Mouse (Mus musculus): ENCODE data around the gene Pramef20.
"Not testable (repeated sequence)": the region's sequence is repeated elsewhere in the genome, so short reads cannot be mapped to it uniquely, and the experiment has no call there.

Gene Pramef20

DNA sequence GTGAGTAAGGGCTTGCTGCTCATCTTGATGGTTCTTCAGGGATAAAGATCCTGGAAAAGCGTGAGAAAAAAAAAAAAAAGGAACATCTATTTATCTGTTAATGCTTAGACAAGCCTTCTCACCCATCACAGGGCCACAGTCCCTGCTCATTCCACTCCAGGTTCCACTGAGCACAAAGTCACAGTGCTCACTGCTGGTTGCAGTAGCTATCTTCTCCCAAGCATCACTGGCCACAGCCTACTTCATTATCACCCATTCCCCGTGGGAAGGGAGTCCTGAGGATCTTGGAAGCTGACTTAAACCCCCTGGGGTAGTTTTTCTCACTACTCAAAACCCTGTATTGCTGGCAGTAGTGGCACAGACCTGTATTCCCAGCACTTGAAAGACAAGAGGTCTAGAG lies at the start of gene Pramef20:
Gene Pramef20 (minus strand): TSS at position 23 of the 400 bp plus-strand sequence.
- no peak for DNase-seq (ENCODE audit: low read depth, low spot score)

DNA sequence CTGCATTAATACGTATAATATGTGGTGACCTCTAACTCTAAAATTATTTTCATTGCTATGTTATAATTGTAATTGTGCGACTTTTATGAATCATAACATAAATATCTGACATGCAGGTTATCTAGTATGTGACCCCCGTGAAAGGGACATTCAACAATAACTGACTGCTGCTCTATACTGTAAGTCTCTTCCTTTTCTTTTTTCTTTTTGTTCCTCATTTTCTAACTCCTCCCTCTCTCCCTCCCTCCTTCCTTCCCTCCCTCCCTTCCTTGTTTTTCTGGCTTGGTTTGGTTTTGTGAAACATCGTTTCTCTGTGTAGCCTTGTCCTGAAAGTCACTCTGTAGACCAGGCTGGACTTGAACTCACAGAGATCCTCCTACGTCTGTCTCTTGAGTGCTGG lies 46.9 kb upstream of the Pramef20 start:
- no peak for DNase-seq (ENCODE audit: low read depth, low spot score)

DNA sequence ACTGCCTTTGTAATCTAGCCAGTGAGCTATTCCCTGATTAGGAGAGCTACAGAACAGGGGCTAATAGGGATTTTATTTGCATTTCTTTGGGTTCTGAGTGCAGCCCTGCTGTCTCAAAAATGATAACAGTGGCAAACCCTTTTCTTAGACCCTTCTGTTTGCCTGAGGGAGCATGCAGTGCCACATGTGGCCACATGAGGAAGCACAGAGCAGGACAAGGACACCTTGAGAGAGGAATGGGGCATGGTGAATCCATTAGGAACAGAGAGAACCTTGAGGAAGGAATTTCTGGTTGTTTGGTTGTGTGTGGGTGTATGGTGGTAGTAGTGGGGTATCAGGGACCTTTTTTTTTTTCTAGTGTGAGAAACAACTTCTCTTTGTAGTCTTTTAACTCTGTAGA lies 42.9 kb upstream of the Pramef20 start:
- DNase-seq (ENCODE audit: low read depth, low spot score) = no peak

DNA sequence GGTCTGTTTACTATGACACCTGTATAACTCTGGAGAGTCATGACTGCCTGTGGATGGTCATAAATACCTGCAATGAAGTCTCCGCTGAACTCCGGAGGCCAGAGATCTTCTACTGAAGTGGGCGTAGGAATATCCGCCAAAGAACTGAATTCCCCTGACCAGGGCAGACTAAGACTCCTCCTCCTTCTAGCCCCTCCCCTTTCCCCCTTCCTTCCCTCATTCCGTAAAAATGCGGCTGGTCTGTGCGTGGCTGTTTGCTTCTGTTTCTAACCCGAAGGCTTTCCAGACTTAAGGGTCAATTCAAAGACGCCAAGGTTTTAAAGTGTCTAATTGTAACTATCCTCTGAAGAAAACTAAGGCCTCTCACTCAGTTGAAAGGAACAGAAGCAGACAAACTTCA lies 30.6 kb upstream of the Pramef20 start, which contains the start of gene Pramef12:
Gene Pramef12 (minus strand): TSS at position 175 of the 400 bp plus-strand sequence.
- no peak for DNase-seq (ENCODE audit: low read depth, low spot score)

DNA sequence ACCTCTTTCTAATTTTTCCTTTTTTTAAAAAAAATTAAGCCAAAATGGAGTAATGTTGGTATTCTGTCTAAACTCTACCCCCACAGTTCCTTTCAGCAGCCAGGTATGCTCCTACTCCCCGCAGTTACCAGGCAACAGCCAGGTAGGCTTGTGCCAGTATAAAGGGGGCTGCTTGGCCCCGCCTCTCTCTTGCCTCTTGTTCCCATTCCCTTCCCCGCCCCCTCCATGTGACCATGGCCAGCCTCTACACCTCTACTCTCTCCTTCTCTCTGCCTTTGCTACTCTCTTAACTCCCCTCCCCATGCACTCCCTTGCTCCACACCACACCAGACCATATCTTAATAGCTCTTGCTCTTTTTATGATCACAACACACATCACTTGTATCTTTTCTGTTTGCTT lies 28.5 kb upstream of the Pramef20 start:
- DNase-seq (ENCODE audit: low read depth, low spot score) = no peak

DNA sequence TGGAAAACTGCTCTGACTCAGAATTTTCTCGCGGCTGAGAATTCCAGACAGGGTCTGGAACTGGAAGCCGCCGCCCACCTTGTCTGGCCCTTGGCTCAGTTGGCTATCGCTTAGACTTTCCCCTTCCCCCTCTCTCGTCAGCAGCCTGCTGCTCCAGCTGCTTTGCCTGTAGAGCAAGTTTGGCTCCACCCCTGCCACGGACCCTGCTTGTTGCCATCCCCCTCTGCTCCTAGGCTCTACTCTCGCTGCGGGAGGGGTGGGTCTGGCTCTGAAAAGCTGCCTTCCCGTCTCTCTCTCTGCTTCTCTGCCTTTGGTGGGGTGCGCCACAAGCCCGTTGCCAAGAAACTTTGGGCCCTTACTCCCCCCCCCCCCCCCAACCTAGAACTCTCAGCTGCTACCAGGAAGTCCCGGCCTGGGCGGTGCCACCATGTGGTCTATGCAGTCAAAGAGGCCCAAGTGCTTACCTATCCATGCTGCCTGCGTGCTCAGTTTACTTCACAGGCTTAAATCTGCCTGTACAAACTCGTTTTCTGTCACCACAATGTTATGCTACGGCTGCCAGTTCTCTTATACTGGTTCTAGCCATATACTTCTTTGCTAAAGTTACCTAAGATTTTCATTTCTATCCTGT lies 26.8 kb upstream of the Pramef20 start:
- DNase-seq (ENCODE audit: low read depth, low spot score) = no peak

DNA sequence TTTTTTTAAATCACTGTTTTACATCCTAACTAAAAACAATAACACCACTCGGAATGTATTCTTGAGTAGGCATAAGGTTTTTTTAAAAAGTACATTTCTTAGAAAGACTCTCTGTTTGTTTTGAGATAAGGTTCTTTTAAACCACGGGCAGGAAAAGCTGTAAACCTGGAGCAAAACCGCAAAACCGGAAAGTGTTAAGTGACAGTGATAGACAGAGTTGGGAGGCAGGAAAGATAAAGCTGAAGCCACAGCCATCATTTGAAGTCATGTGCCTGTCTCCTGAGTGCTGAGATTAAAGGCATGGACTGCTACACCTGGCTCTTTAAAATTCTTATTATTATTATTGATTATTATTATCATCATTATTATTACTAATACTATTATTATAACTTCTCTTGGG lies 25.0 kb upstream of the Pramef20 start:
- DNase-seq (ENCODE audit: low read depth, low spot score) = no peak

DNA sequence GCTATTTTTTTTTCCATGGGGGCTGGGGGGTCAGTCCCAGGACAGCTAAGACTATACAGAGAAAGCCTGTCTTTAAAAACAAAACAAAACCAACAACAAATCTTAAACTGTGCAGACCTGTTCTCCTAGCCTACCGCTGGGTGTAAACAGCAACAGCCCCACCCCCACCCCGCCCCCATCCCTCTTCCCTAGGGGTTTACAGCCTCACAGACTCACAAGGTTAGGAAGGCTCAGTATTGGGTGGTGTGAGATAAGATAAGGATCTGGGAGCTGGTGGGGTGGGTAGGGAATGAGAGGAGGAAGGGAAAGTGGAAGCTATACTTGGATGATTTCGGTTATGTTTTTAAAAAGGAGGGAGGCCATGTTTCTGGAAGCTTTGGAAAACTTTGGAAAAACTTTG lies 18.6 kb upstream of the Pramef20 start:
- no peak for DNase-seq (ENCODE audit: low read depth, low spot score)

DNA sequence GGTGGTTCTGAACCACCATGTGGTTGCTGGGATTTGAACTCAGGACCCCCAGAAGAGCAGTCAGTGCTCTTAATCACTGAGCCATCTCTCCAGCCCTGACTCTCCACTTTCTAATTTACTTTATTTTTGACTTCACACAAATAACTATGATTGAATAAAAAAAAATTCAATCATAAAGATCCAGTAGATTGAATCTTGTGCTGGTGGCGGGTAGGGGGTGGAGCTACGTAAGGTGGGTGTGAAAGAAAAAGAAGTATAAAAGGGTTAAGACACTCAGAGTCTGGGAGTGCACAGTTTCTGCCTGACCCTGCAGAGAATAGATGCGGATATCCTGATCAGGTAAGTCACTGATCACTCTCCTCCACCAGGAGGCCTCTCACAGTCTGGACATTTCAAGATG lies 20.1 kb downstream of the Pramef20 start, which contains the start of gene Gm13119:
Gene Gm13119 (plus strand): TSS at position 301 of the 400 bp plus-strand sequence.
- not testable (repeated sequence) for DNase-seq (ENCODE audit: low read depth, low spot score)

DNA sequence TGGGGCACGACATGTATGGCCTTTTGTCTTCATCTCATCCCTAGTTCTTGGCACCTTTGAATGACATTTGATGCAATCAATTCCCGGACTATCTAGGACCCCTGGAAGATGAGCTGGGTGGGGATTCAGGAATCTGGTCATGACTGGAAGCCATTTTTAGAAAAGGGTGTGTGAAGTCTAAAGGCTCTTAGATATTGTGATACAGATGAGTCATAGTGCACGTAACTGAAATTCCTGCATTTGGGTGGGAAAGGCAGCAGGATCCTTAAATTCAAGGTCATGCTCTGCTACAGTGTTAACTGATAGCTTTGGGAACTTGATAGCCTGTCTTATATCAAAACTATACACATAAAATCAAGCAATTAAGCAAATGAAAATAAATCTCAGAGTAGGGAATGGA lies 41.9 kb downstream of the Pramef20 start:
- not testable (repeated sequence) for DNase-seq (ENCODE audit: low read depth, low spot score)

DNA sequence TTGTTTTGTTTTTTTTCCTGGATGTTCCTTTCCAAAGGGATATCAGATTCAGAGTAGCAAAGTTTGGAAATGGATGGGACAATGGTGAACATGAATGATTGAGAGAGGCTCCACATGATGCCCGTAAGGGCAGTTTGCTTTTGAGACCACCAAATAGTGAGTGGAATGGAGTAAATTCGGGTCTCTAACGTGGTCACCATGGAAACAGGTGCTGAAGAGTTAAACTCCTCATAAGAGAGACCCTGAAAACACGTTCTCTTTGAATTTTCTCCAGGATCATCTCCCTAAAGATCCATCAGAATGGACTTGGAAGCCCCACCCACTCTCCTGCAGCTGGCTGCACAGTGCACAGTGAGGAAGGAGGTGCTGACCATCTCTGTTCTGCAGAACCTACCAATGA lies 47.8 kb downstream of the Pramef20 start, which contains the start of gene Gm13128:
Gene Gm13128 (plus strand): TSS at position 301 of the 400 bp plus-strand sequence.
- not testable (repeated sequence) for DNase-seq (ENCODE audit: low read depth, low spot score)

All from telencephalon, adult 2 months (tissue).